Mouse (Mus musculus) embryo, embryonic 11.5 days (tissue): Measurements from ENCODE around the gene Ninj2.

Experiments
- DNase-seq: peaks from one replicate; pipeline ENCODE4 v3.0.0-alpha.2; 2012; ENCODE audit warnings: low read depth, low spot score

The Ninj2 gene

DNA sequence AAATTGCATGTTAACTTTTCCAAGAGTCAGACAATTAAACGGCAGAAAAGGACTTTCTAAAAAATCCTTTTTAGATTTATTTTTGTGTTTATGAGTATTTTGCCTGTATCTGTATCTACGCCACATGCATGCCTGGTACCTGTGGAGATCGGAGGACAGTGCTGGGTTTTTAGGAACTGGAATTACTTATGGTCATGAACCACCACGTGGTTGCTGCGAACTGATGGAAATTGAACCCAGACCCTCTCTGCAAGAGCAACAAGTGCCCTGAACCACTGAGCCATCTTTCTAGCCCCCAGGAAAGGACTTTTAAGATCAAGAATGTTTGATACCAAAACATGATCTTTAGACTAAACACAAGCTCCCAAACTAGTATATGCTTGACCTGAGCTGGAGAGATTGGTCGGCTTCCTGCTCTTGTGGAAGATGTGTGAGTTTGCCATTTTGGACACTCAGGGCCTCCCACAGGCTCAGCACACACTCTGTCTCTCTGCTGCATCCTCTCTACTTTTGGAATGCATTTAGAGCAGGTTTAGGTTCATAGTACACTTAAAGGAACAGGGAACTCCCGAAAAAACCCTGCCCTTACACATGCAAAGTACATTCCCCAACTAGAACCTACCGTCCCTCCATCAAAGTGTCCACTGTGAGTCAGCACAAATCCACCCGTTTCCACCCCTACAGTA is 1.1 kb downstream of the Ninj2 start:
- DNase-seq: no peak

DNA sequence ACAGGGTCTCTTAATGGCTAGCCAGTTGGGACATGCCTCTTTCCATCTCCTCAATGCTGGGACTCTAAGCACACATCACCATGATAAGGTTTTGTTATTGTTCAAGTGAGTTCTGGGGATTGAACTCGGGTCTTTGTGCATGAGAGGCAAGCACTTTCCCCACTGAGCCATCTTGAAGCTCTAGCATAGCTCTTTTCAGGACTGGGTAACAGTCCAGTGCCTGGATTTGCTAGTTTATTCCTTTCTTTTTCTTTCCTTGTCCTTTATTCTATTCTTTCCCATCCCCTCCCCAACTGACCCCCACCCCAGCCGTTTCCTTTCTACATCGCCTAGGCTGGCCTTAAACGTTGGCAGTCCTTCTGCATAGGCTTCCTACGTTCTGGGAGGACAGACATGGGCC is 1.9 kb downstream of the Ninj2 start:
- no peak for DNase-seq

- DNase-seq: no peak
Observed at GRCm38 (mm10) chr6:120095501-120095900, 2.4 kb downstream of the Ninj2 start.

GRCm38 (mm10) chr6:120099392-120099791 is 6.2 kb downstream of the Ninj2 start:
- no peak for DNase-seq

GRCm38 (mm10) chr6:120101221-120101620 is 8.1 kb downstream of the Ninj2 start:
- no peak for DNase-seq

DNA sequence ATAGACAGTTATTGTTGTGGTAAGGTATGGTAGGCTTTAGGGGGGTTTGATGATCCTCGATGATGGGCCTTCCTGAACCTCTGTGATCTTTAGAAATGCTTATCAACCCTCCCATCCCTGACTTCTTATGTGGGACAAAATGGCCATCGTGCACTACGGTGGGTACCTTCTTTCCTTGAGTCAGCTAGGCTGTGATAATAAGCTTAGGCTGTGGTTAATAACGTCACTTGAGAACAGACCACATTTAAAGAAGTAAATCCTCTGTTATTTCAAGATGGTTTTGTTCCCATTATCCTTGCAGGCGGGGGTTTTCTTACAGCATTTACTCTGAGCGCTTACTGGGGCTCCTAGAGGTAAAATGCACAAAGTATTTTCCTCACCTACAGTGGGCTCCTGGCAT is 8.8 kb downstream of the Ninj2 start:
- no peak for DNase-seq

GRCm38 (mm10) chr6:120103104-120103503 is 10.0 kb downstream of the Ninj2 start:
- no peak for DNase-seq

GRCm38 (mm10) chr6:120105055-120105454 is 11.9 kb downstream of the Ninj2 start:
- DNase-seq: no peak

- no peak for DNase-seq
Observed at GRCm38 (mm10) chr6:120107586-120107985, 14.4 kb downstream of the Ninj2 start.

DNA sequence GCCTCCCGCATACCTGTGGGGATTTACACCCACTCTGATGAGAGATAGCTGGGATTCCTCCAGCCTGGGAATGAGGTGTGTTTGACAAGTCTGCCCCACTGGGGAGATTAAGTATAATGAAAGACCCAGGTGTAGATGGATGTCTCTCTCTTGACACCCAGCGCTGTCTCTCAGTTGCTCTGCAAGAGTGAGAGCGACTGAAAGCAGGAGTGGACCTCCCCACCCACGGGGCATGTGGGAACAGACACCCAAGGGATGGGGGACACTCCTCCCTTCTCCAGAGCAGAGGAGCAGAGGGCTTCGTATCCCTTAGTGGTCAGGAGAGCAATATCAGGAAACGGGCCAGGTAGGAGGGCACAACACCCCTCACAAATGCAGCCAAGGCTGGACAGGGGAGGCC is 14.9 kb downstream of the Ninj2 start:
- no peak for DNase-seq

DNA sequence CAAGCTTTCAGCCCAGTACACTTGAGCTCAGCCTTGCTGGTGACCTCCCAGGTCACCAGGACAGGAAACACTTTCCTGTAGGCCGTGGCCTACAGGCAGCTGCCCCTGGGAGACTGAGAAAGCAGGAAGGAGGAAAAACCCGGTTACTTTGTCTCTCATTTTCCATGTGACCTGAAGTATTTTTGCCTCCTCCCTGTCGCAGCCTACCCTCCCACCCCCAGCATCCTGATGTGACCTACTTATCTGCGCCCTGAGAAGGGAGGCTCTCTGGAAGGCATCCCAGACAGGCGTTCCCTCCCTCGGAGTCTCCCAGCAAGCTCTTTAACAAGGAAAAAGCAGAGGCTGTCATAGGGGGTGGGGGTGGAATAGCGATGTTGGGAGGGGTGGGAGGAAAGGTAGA is 16.0 kb downstream of the Ninj2 start:
- DNase-seq: no peak

DNA sequence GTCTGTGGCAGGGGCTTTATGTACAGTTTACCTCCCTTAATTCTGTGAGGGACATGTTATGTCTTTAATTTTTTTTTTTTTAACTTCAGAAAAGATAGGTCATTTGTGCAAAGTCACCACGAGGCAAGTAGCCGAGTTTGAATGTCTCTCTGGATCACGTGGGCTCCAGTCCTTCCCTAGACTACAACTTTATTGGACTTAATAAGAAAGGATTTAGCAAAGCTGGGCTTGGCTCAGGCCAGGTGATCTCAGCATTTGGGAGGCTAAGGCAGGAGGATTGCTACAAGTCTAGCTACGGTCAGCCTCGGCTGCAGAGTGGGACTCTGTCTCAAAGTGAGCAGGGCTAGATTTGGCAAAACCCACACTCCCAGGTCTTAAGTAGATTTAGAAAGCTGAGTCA is 16.8 kb downstream of the Ninj2 start:
- no peak for DNase-seq

DNA sequence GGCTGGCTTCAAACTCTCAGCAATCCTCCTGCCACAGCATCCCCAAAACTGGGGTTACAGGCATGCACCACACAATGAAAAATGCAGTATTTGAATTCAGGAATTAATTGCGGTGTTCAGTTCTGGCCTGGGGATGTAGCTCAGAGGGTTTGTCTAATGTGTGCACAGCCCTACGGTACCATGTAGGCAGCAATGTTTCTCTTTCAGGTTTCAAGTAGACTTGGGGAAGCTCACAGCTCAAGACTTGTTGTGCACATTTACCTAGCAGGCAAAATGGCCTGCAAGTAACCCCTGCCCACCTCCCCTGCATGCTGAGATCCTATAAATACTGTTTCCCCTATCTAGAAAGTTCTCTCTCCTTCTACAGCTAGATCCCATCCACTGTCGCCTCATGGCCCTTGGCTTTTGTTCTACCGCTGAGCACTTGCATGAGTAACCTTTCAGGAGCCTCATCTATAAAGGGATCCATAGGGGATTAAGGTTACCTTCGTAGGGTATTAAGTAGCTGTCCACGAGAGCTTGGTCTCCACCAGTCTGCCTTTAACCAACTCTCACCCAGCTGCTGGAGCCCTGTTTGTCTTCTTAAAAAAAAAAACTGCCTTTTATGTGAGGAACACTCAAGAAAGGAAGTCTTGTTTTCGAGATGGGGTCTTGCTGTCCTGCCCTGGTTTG is 17.7 kb downstream of the Ninj2 start:
- DNase-seq: no peak

DNA sequence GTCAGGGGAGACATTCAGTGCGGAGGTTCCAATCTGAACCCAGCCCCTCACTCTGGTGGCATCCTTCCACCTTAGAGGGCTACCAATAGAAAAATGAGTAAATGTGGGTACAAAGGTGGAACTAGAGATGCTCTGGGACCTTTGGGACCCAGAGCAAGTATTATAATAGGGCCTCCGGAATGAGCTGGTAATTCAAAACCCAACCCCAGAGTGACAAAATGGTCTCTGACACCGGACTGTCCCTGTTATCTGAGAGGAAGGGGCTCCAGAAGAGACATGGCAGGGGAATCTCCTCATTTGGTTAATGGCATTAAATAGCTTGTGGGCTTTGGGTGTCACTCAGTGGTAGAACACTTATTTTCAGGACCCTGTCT is 18.2 kb downstream of the Ninj2 start:
- DNase-seq: no peak

GRCm38 (mm10) chr6:120111984-120112803 is 19.0 kb downstream of the Ninj2 start:
- peak; percentile 71 for DNase-seq

GRCm38 (mm10) chr6:120113856-120114255 is 20.7 kb downstream of the Ninj2 start:
- DNase-seq: no peak

GRCm38 (mm10) chr6:120114271-120114670 is 21.1 kb downstream of the Ninj2 start:
- DNase-seq: no peak

GRCm38 (mm10) chr6:120114698-120115097 is 21.5 kb downstream of the Ninj2 start:
- no peak for DNase-seq

DNA sequence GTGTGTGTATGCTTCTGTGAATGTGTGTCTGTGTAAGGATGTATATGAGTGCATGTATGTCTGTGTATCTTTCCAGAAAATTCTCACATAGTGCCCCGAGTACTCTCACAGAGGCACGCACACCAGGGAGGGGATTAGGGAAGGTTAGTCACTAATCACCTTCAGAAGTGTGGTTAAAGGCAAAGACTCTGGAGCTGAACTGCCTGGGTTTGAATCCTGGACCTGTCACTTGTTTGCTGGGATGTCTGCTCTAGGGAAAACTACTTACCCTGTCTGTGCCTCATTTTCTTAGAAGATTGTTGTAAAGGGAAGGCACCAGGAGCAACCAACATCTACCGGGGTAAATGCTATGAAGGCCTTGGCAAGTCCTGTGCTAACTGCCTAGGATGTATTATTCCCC is 22.3 kb downstream of the Ninj2 start:
- DNase-seq: no peak

GRCm38 (mm10) chr6:120119824-120120223 is 26.7 kb downstream of the Ninj2 start:
- DNase-seq: no peak

- no peak for DNase-seq
Observed at GRCm38 (mm10) chr6:120124688-120125087, 31.5 kb downstream of the Ninj2 start.

GRCm38 (mm10) chr6:120126456-120126855 is 33.3 kb downstream of the Ninj2 start:
- DNase-seq: no peak

- DNase-seq: no peak
Observed at GRCm38 (mm10) chr6:120127321-120127720, 34.2 kb downstream of the Ninj2 start.
